Mouse (Mus musculus) liver, adult 2 months (tissue): ENCODE measurements at regions not wholly inside any gene's neighbourhood (a gene's known extent, or its start where the extent isn't known, plus 50 kb on each side); places are given as distances from the start of the nearest gene placed in this dataset.

ENCODE experiments used
- DNase-seq: peaks from one replicate; pipeline ENCODE4 v3.0.0-alpha.2; 2011; ENCODE audit warnings: low read depth, low spot score; ENCODE audit errors: extremely low read depth
- H3K27ac ChIP-seq: fragments of 200-500 bp; replicated peaks from 2 replicates; pipeline ENCODE4 v1.5.1; 2012; ENCODE audit warnings: low read depth, mild to moderate bottlenecking, control low read depth, inconsistent platforms, low read length; ENCODE audit not compliant: insufficient read depth
- H3K27me3 ChIP-seq: fragments of 200-500 bp; 2 replicates; pipeline ENCODE4 v1.6.1; 2012; ENCODE audit warnings: mild to moderate bottlenecking, moderate library complexity, low read length, inconsistent platforms; ENCODE audit not compliant: control insufficient read depth, insufficient read depth
- H3K36me3 ChIP-seq: fragments of 200-500 bp; 2 replicates; pipeline ENCODE4 v1.6.1; 2012; ENCODE audit warnings: low read length, inconsistent platforms; ENCODE audit not compliant: control insufficient read depth, insufficient read depth
- H3K4me1 ChIP-seq: fragments of 200-500 bp; 2 replicates; pipeline ENCODE4 v1.6.1; 2011; ENCODE audit warnings: low read length; ENCODE audit not compliant: control insufficient read depth, insufficient read depth
- H3K4me3 ChIP-seq: fragments of 200-500 bp; 2 replicates; pipeline ENCODE4 v1.5.1; 2011; ENCODE audit warnings: low read depth, mild to moderate bottlenecking, control low read depth, low read length, moderate library complexity; ENCODE audit not compliant: insufficient read depth
- H3K79me2 ChIP-seq: fragments of 200-500 bp; 2 replicates; pipeline ENCODE4 v1.6.1; 2012; ENCODE audit warnings: inconsistent platforms, mild to moderate bottlenecking, low read length, moderate library complexity; ENCODE audit not compliant: control insufficient read depth, insufficient read depth
- H3K9ac ChIP-seq: fragments of 200-500 bp; 2 replicates; pipeline ENCODE4 v1.6.1; 2012; ENCODE audit warnings: low read depth, mild to moderate bottlenecking, control low read depth, inconsistent platforms, low read length
- CTCF ChIP-seq: fragments of 200-500 bp; IDR thresholded peaks from 2 replicates; pipeline ENCODE4 v1.5.1; 2011; ENCODE audit warnings: low read depth, low read length, control low read depth
- POLR2A ChIP-seq: fragments of 200-500 bp; IDR thresholded peaks from 2 replicates; pipeline ENCODE4 v1.6.1; 2011; ENCODE audit warnings: low read length, control low read depth; ENCODE audit not compliant: insufficient read depth; ENCODE audit errors: extremely low read depth
- WGBS: fragments of 180-500 bp; shearing (Covaris S2); methylation state at CpG from one replicate; pipeline ENCODE4 v1.1.7; 2018; 5-methylcytosine and 5-hydroxymethylcytosine counted together

DNA sequence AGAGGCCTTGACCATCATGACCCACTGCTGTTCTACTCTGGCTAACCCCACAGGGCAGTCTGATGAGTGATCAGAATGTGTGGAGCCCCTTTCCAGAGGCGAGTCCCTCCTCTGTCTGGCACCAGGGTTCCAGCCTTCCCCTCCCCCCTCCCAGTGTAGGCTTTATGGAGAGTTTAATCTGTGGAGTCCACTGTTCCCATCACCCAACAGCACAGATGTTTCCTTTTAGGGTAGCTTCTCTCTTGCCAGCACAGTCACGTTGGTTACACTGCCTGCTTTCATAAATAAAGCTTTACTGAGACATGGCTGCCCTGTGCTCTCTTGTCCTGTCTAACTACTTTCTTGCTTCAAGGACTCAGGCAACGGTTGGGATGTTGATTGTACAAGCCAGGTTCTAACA is 76.9 kb upstream of the Sulf2 start:
- no peaks in the 10 kb centered on the region for H3K36me3 ChIP-seq
- DNase-seq: no peak
- 83% methylated on average over 3 of the region's 3 CpGs for WGBS
- H3K4me1 ChIP-seq: no peaks in the 10 kb centered on the region; the same call in 1 of the 2 replicates
- TF ChIP-seq POLR2A (no peak), CTCF (no peak)
- no peak overlapping the region for H3K4me3 ChIP-seq
- no peaks in the 10 kb centered on the region for H3K27me3 ChIP-seq
- H3K9ac ChIP-seq: no peak overlapping the region
- no peak overlapping the region for H3K27ac ChIP-seq
- H3K79me2 ChIP-seq: no peaks in the 10 kb centered on the region

DNA sequence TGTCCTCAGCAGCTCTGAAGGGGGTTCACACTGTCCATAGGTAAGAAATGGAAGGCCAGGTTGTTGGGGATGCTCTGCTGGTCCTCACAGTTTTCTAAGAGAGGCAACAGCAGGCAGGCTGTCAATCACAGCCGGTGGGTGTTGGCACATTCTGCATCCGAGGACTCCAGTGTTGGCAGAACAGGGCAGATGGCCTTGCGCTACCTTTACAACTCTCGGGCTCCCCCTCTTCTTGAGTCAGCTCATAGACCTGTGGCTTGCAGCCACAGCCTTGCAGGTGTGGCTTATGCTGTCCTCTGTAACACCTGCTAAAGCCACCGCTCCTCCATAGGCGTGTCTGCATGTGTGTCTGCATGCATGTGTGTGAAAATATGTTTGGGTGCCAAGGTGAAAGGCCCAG is 75.2 kb upstream of the Sulf2 start:
- TF ChIP-seq POLR2A (no peak), CTCF (no peak)
- Histone ChIP-seq H3K36me3 (no peaks in the 10 kb centered on the region), H3K27me3 (no peaks in the 10 kb centered on the region), H3K27ac (no peak overlapping the region), H3K4me1 (no peaks in the 10 kb centered on the region; the same call in 1 of the 2 replicates), H3K4me3 (no peak overlapping the region), H3K79me2 (no peaks in the 10 kb centered on the region), H3K9ac (no peak overlapping the region)
- DNase-seq: no peak
- WGBS: 88% methylated on average over 6 of the region's 6 CpGs

DNA sequence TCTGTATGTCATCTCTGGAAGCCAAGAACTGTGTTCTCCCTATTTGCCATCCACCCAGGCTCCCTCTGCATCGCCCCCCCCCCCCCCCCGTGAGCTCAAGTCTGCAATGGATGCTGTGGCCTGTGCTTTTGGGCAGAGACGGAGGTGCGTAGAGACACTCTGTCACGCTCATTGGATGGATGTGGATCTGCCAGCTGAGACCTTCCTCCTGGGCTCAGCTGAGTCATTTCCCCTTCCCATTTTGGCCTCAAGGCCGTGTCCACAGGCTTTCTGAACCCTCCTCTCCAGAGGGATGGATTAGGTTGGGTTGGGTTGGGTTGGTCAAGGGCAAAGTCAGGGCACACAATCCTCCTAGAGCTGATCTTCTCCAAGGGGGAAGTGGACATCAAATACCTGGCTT is 72.9 kb upstream of the Sulf2 start:
- Histone ChIP-seq H3K4me1 (no peaks in the 10 kb centered on the region; the same call in 1 of the 2 replicates), H3K27ac (no peak overlapping the region), H3K4me3 (no peak overlapping the region), H3K27me3 (no peaks in the 10 kb centered on the region), H3K36me3 (no peaks in the 10 kb centered on the region), H3K79me2 (no peaks in the 10 kb centered on the region), H3K9ac (no peak overlapping the region)
- DNase-seq: no peak
- TF ChIP-seq CTCF (no peak), POLR2A (no peak)
- WGBS: 81% methylated on average over 6 of the region's 6 CpGs

DNA sequence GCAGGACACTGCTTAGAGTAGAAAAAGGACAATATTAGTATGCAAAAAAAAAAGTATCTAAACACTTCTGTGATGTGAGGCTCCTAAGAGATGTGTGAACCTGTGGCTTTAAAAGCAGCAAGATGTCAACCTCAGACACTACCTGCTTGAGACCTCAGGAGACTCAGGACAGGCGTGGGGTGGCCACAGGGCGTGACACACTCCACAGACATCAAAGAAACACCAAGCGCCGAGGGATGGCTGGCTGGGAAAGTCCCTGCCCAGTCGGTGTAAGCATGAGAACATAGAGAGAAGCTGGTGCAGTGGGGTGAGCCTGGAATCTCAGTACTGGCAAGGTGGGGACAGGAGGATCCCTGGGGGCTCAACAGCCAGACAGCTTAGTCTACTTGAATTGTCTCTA is 72.0 kb upstream of the Sulf2 start:
- no peaks in the 10 kb centered on the region for H3K79me2 ChIP-seq
- WGBS: 81% methylated on average over 5 of the region's 5 CpGs
- H3K4me3 ChIP-seq: no peak overlapping the region
- TF ChIP-seq CTCF (no peak), POLR2A (no peak)
- H3K27me3 ChIP-seq: no peaks in the 10 kb centered on the region
- no peak overlapping the region for H3K27ac ChIP-seq
- H3K4me1 ChIP-seq: no peaks in the 10 kb centered on the region
- H3K9ac ChIP-seq: no peak overlapping the region
- H3K36me3 ChIP-seq: no peaks in the 10 kb centered on the region
- DNase-seq: no peak

- TF ChIP-seq CTCF (no peak), POLR2A (no peak)
- no peak for DNase-seq
- Histone ChIP-seq H3K36me3 (no peaks in the 10 kb centered on the region), H3K4me3 (no peak overlapping the region), H3K9ac (no peak overlapping the region), H3K4me1 (no peaks in the 10 kb centered on the region), H3K79me2 (no peaks in the 10 kb centered on the region), H3K27me3 (no peaks in the 10 kb centered on the region), H3K27ac (no peak overlapping the region)
- WGBS: 62% methylated on average over 3 of the region's 3 CpGs
Measured at GRCm38 (mm10) chr2:166226929-166227328, 71.5 kb upstream of the Sulf2 start.

DNA sequence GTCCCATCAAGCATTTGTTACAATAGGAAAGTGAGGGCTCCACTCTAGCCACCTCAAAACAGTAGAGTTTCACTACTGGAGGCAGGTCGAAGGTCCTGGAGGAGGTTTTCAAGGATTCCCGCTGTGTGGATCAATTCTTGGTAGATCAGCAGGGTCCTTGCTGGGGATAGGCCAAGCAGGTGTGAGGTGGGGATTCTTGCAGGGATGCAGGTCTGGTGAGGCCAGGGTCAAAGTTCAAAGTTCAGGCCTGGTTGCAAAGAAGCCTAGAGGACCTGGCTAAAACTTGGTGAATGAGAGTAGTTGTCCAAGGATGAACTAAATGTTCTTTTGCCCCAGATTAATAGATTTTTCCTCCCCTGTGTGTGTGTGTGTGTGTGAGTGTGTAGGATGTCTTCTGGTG is 70.9 kb upstream of the Sulf2 start:
- TF ChIP-seq POLR2A (no peak), CTCF (no peak)
- H3K36me3 ChIP-seq: no peaks in the 10 kb centered on the region
- WGBS: 97% methylated on average over 2 of the region's 2 CpGs
- no peak overlapping the region for H3K9ac ChIP-seq
- no peak overlapping the region for H3K4me3 ChIP-seq
- H3K27ac ChIP-seq: no peak overlapping the region
- DNase-seq: no peak
- H3K4me1 ChIP-seq: no peaks in the 10 kb centered on the region
- no peaks in the 10 kb centered on the region for H3K27me3 ChIP-seq
- no peaks in the 10 kb centered on the region for H3K79me2 ChIP-seq
